Mouse (Mus musculus): ENCODE measurements at regions not wholly inside any gene's neighbourhood (a gene's known extent, or its start where the extent isn't known, plus 50 kb on each side); places are given as distances from the start of the nearest gene placed in this dataset.

- Histone ChIP-seq H3K27ac (ENCODE audit: control insufficient read depth, low read depth, low read length) (no peak overlapping the region), H3K9me3 (replicated peaks; ENCODE audit: insufficient read depth, low read length) (no peaks in the 10 kb centered on the region), H3K79me2 (ENCODE audit: control insufficient read depth, insufficient read depth, low read length, poor library complexity) (no peaks in the 10 kb centered on the region), H3K9ac (ENCODE audit: control insufficient read depth, low read depth, low read length, poor library complexity, severe bottlenecking) (no peak overlapping the region), H3K4me3 (ENCODE audit: control insufficient read depth in 1 of 2, insufficient read depth in 1 of 2, low read depth in 2 of 2, low read length in 2 of 2) (no peak overlapping the region), H3K36me3 (ENCODE audit: control insufficient read depth in 1 of 2, insufficient read depth in 2 of 2, low read length in 2 of 2) (no peaks in the 10 kb centered on the region), H3K27me3 (ENCODE audit: control insufficient read depth in 1 of 2, insufficient read depth in 2 of 2, low read length in 2 of 2) (no peaks in the 10 kb centered on the region), H3K4me1 (ENCODE audit: control insufficient read depth in 1 of 2, insufficient read depth in 2 of 2, low read length in 2 of 2) (no peaks in the 10 kb centered on the region)
- DNase-seq (ENCODE audit: low read depth, low spot score), result no peak
- TF ChIP-seq NRF1 (IDR thresholded peaks at IDR 0.05; ENCODE audit: insufficient read depth, low read depth, low read length, poor library complexity, severe bottlenecking), result no peak
- no peak for TF ChIP-seq NELFE (IDR thresholded peaks at IDR 0.05; ENCODE audit: low read depth, low read length)
- TF ChIP-seq POLR2AphosphoS2 (IDR thresholded peaks at IDR 0.05; ENCODE audit: low read length), result no peak
- TF ChIP-seq CTCF (IDR thresholded peaks at IDR 0.05 in 2 of 3, conservative IDR thresholded peaks at IDR 0.05 in 1 of 3; ENCODE audit: control insufficient read depth in 1 of 3, insufficient read depth in 1 of 3, low read depth in 2 of 3, low read length in 3 of 3, poor library complexity in 1 of 3, severe bottlenecking in 1 of 3), result no peak
- TF ChIP-seq ZMIZ1 (IDR thresholded peaks at IDR 0.05; ENCODE audit: low read depth, low read length), result no peak
- TF ChIP-seq MAFK (IDR thresholded peaks at IDR 0.05; ENCODE audit: borderline replicate concordance, low read depth, low read length), result no peak
- no peak for TF ChIP-seq RAD21 (IDR thresholded peaks at IDR 0.05; ENCODE audit: low read depth, low read length)
- TF ChIP-seq KAT2A (conservative IDR thresholded peaks at IDR 0.05; ENCODE audit: low read depth, low read length), result no peak
- TF ChIP-seq POLR2AphosphoS5 (IDR thresholded peaks at IDR 0.05; ENCODE audit: borderline replicate concordance, low read depth, low read length), result no peak
- no peak for TF ChIP-seq MAZ (IDR thresholded peaks at IDR 0.05; ENCODE audit: low read depth, low read length)
- TF ChIP-seq GATA1 (IDR thresholded peaks at IDR 0.05; ENCODE audit: low read depth, low read length), result no peak
These were observed 315.7 kb downstream of the Slco4c1 start for GRCm38 (mm10) chr1:96556258-96556657.

- Histone ChIP-seq H3K4me3 (ENCODE audit: control insufficient read depth in 1 of 2, insufficient read depth in 1 of 2, low read depth in 2 of 2, low read length in 2 of 2) (no peak overlapping the region), H3K79me2 (ENCODE audit: control insufficient read depth, insufficient read depth, low read length, poor library complexity) (no peaks in the 10 kb centered on the region), H3K27ac (ENCODE audit: control insufficient read depth, low read depth, low read length) (no peak overlapping the region), H3K9ac (ENCODE audit: control insufficient read depth, low read depth, low read length, poor library complexity, severe bottlenecking) (no peak overlapping the region), H3K9me3 (replicated peaks; ENCODE audit: insufficient read depth, low read length) (no peaks in the 10 kb centered on the region), H3K27me3 (ENCODE audit: control insufficient read depth in 1 of 2, insufficient read depth in 2 of 2, low read length in 2 of 2) (no peaks in the 10 kb centered on the region), H3K36me3 (ENCODE audit: control insufficient read depth in 1 of 2, insufficient read depth in 2 of 2, low read length in 2 of 2) (no peaks in the 10 kb centered on the region), H3K4me1 (ENCODE audit: control insufficient read depth in 1 of 2, insufficient read depth in 2 of 2, low read length in 2 of 2) (no peaks in the 10 kb centered on the region)
- DNase-seq (ENCODE audit: low read depth, low spot score), result no peak
- TF ChIP-seq MAFK (IDR thresholded peaks at IDR 0.05; ENCODE audit: borderline replicate concordance, low read depth, low read length) (no peak), EP300 (IDR thresholded peaks at IDR 0.05; ENCODE audit: low read depth in 1 of 2, low read length in 2 of 2) (no peak), MXI1 (IDR thresholded peaks at IDR 0.05; ENCODE audit: low read depth, low read length) (no peak), MEF2A (IDR thresholded peaks at IDR 0.05; ENCODE audit: extremely low read depth, insufficient replicate concordance, low read depth, low read length, poor library complexity, severe bottlenecking) (no peak), TCF12 (IDR thresholded peaks at IDR 0.05; ENCODE audit: low read depth, low read length) (no peak), POLR2AphosphoS2 (IDR thresholded peaks at IDR 0.05; ENCODE audit: low read length) (no peak), HCFC1 (IDR thresholded peaks at IDR 0.05; ENCODE audit: low read depth, low read length) (no peak), TBP (IDR thresholded peaks at IDR 0.05; ENCODE audit: low read depth, low read length) (no peak), ZNF384 (IDR thresholded peaks at IDR 0.05; ENCODE audit: low read depth, low read length) (no peak), SIN3A (IDR thresholded peaks at IDR 0.05; ENCODE audit: low read length) (no peak), TAL1 (IDR thresholded peaks at IDR 0.05; ENCODE audit: low read length) (no peak), ELF1 (IDR thresholded peaks at IDR 0.05; ENCODE audit: low read depth, low read length) (no peak), GATA1 (IDR thresholded peaks at IDR 0.05; ENCODE audit: low read depth, low read length) (no peak), POLR2A (IDR thresholded peaks at IDR 0.05; ENCODE audit: control insufficient read depth in 1 of 2, insufficient read depth in 1 of 2, low read depth in 1 of 2, low read length in 2 of 2, poor library complexity in 1 of 2) (no peak), MAZ (IDR thresholded peaks at IDR 0.05; ENCODE audit: low read depth, low read length) (no peak), SMC3 (IDR thresholded peaks at IDR 0.05; ENCODE audit: low read depth, low read length) (no peak), BHLHE40 (IDR thresholded peaks at IDR 0.05; ENCODE audit: borderline replicate concordance, low read depth, low read length) (no peak)
These were observed 352.6 kb downstream of the Slco4c1 start for GRCm38 (mm10) chr1:96519347-96519746.

Measured in MEL (cell line).